Mouse (Mus musculus): ENCODE data around the gene Ccdc62.

Gene Ccdc62

GRCm38 (mm10) chr5:124005151-124005500, 74.6 kb downstream of the Ccdc62 start:
- no peak for DNase-seq

GRCm38 (mm10) chr5:124005591-124005990, 75.1 kb downstream of the Ccdc62 start:
- no peak for DNase-seq

GRCm38 (mm10) chr5:124006082-124006873, 75.8 kb downstream of the Ccdc62 start:
- no peak for DNase-seq

GRCm38 (mm10) chr5:124006891-124007491, 76.5 kb downstream of the Ccdc62 start:
- DNase-seq: no peak

- DNase-seq: peak; percentile 58
Observed at GRCm38 (mm10) chr5:124010077-124010476, 79.6 kb downstream of the Ccdc62 start.

- DNase-seq: peak; percentile 87
Observed at GRCm38 (mm10) chr5:124010910-124011655, 80.6 kb downstream of the Ccdc62 start.

- no peak for DNase-seq
Observed at GRCm38 (mm10) chr5:124011927-124012326, 81.4 kb downstream of the Ccdc62 start.

GRCm38 (mm10) chr5:124012885-124013284, 82.4 kb downstream of the Ccdc62 start:
- no peak for DNase-seq

GRCm38 (mm10) chr5:124013747-124014146, 83.3 kb downstream of the Ccdc62 start:
- no peak for DNase-seq

- no peak for DNase-seq
Observed at GRCm38 (mm10) chr5:124014180-124014579, 83.7 kb downstream of the Ccdc62 start.

- no peak for DNase-seq
Observed at GRCm38 (mm10) chr5:124014791-124015251, 84.3 kb downstream of the Ccdc62 start.

- no peak for DNase-seq
Observed at GRCm38 (mm10) chr5:124015727-124016126, 85.2 kb downstream of the Ccdc62 start.

- no peak for DNase-seq
Observed at GRCm38 (mm10) chr5:124016291-124016821, 85.9 kb downstream of the Ccdc62 start.

- DNase-seq: no peak
Observed at GRCm38 (mm10) chr5:124017941-124018340, 87.5 kb downstream of the Ccdc62 start.

- no peak for DNase-seq
Observed at GRCm38 (mm10) chr5:124018651-124019050, 88.2 kb downstream of the Ccdc62 start.
